Mouse (Mus musculus): ENCODE data around the gene Gm4305. TPM values are rescaled to one million over a fixed set of nuclear protein-coding genes. Genes with fewer than 3 reads are reported as not detected.
"Not testable (repeated sequence)": the region's sequence is repeated elsewhere in the genome, so short reads cannot be mapped to it uniquely, and the experiment has no call there.

The Gm4305 gene
- not detected in 2 replicates for polyA plus RNA-seq (2015; fragmentation: Nextera tagmentation; extraction: Ambion mirVana)

GRCm38 (mm10) chr10:100350793-100351192, at the start of gene Gm4305:
Gene Gm4305 (plus strand): TSS chr10:100351093.
- not testable (repeated sequence) for ATAC-seq (ENCODE audit: low FRiP score, low TSS enrichment); H3K4me1 ChIP-seq (ENCODE audit: insufficient read depth, low read length); H3K27ac ChIP-seq (ENCODE audit: low read length); H3K9me3 ChIP-seq (ENCODE audit: low read length); H3K4me2 ChIP-seq (replicated peaks; ENCODE audit: low read depth, low read length); H3K9ac ChIP-seq (replicated peaks; ENCODE audit: low read length); H3K27me3 ChIP-seq (ENCODE audit: insufficient read depth, low read length); H3K36me3 ChIP-seq (ENCODE audit: insufficient read depth, low read length); H3K4me3 ChIP-seq (ENCODE audit: low read length)
- no CpG with 5 or more reads among the region's 3 CpGs for WGBS

- H3K27ac ChIP-seq (ENCODE audit: low read length); H3K9ac ChIP-seq (replicated peaks; ENCODE audit: low read length); H3K4me2 ChIP-seq (replicated peaks; ENCODE audit: low read depth, low read length); H3K27me3 ChIP-seq (ENCODE audit: insufficient read depth, low read length); ATAC-seq (ENCODE audit: low FRiP score, low TSS enrichment); H3K9me3 ChIP-seq (ENCODE audit: low read length); H3K36me3 ChIP-seq (ENCODE audit: insufficient read depth, low read length); H3K4me3 ChIP-seq (ENCODE audit: low read length); H3K4me1 ChIP-seq (ENCODE audit: insufficient read depth, low read length): not testable (repeated sequence)
- no CpG with 5 or more reads among the region's 2 CpGs for WGBS
Measured at GRCm38 (mm10) chr10:100335376-100335775, 15.5 kb upstream of the Gm4305 start, which contains the start of gene Gm4301. Gene Gm4301 (plus strand): TSS chr10:100335676.

DNA sequence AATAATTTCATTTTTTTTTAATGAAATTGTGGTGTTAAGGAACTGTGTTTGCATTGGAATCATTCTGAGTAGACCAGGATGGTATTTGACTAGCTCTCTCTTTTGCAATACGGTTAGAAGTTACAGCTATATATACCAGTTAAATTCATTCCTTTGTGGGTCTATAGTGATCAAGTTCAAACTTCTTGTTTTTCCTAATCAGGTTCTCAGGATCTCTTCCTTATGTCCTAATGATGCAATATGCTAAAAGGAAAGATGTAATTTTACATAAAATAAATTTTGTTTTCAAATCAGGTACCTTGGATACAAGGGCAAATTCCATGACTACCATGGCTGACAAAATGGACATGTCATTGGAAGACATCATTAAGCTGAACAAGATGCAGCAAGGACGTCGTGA, 10.4 kb upstream of the Gm4305 start, which contains the start of gene Gm4302:
Gene Gm4302, plus strand, starts transcription at position 301 of the 400 bp plus-strand sequence.
- no CpG with 5 or more reads among the region's 3 CpGs for WGBS

DNA sequence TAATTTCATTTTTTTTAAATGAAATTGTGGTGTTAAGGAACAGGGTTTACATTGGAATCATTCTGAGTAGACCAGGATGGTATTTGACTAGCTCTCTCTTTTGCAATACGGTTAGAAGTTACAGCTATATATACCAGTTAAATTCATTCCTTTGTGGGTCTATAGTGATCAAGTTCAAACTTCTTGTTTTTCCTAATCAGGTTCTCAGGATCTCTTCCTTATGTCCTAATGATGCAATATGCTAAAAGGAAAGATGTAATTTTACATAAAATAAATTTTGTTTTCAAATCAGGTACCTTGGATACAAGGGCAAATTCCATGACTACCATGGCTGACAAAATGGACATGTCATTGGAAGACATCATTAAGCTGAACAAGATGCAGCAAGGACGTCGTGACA, 5.2 kb upstream of the Gm4305 start, which contains the start of gene Gm4303:
Gene Gm4303, plus strand, starts transcription at position 301 of the 400 bp plus-strand sequence.
- H3K4me3 ChIP-seq (ENCODE audit: low read length); H3K4me1 ChIP-seq (ENCODE audit: insufficient read depth, low read length); H3K9ac ChIP-seq (replicated peaks; ENCODE audit: low read length); H3K9me3 ChIP-seq (ENCODE audit: low read length); H3K27me3 ChIP-seq (ENCODE audit: insufficient read depth, low read length); H3K4me2 ChIP-seq (replicated peaks; ENCODE audit: low read depth, low read length); H3K27ac ChIP-seq (ENCODE audit: low read length); H3K36me3 ChIP-seq (ENCODE audit: insufficient read depth, low read length); ATAC-seq (ENCODE audit: low FRiP score, low TSS enrichment): not testable (repeated sequence)
- no CpG with 5 or more reads among the region's 3 CpGs for WGBS

More for the DNA sequence above, 10.4 kb upstream of the Gm4305 start, which contains the start of gene Gm4302:
- H3K27ac ChIP-seq (ENCODE audit: low read length); H3K36me3 ChIP-seq (ENCODE audit: insufficient read depth, low read length); H3K4me2 ChIP-seq (replicated peaks; ENCODE audit: low read depth, low read length); H3K27me3 ChIP-seq (ENCODE audit: insufficient read depth, low read length); ATAC-seq (ENCODE audit: low FRiP score, low TSS enrichment); H3K4me3 ChIP-seq (ENCODE audit: low read length); H3K9me3 ChIP-seq (ENCODE audit: low read length); H3K4me1 ChIP-seq (ENCODE audit: insufficient read depth, low read length); H3K9ac ChIP-seq (replicated peaks; ENCODE audit: low read length): not testable (repeated sequence)

- not testable (repeated sequence) for ATAC-seq (ENCODE audit: low FRiP score, low TSS enrichment); H3K27me3 ChIP-seq (ENCODE audit: insufficient read depth, low read length); H3K9me3 ChIP-seq (ENCODE audit: low read length); H3K27ac ChIP-seq (ENCODE audit: low read length); H3K4me1 ChIP-seq (ENCODE audit: insufficient read depth, low read length); H3K36me3 ChIP-seq (ENCODE audit: insufficient read depth, low read length); H3K4me3 ChIP-seq (ENCODE audit: low read length); H3K9ac ChIP-seq (replicated peaks; ENCODE audit: low read length); H3K4me2 ChIP-seq (replicated peaks; ENCODE audit: low read depth, low read length)
- WGBS, result 58% methylated on average over 2 of the region's 2 CpGs
Measured at GRCm38 (mm10) chr10:100356841-100357240, 5.9 kb downstream of the Gm4305 start.

GRCm38 (mm10) chr10:100361038-100361437, 10.1 kb downstream of the Gm4305 start, which contains the start of gene Gm4307:
Gene Gm4307 (plus strand): TSS chr10:100361338.
- H3K4me1 ChIP-seq (ENCODE audit: insufficient read depth, low read length); H3K4me3 ChIP-seq (ENCODE audit: low read length); H3K36me3 ChIP-seq (ENCODE audit: insufficient read depth, low read length); H3K9me3 ChIP-seq (ENCODE audit: low read length); H3K27me3 ChIP-seq (ENCODE audit: insufficient read depth, low read length); H3K4me2 ChIP-seq (replicated peaks; ENCODE audit: low read depth, low read length); H3K9ac ChIP-seq (replicated peaks; ENCODE audit: low read length); ATAC-seq (ENCODE audit: low FRiP score, low TSS enrichment); H3K27ac ChIP-seq (ENCODE audit: low read length): not testable (repeated sequence)
- WGBS, result no CpG with 5 or more reads among the region's 3 CpGs

DNA sequence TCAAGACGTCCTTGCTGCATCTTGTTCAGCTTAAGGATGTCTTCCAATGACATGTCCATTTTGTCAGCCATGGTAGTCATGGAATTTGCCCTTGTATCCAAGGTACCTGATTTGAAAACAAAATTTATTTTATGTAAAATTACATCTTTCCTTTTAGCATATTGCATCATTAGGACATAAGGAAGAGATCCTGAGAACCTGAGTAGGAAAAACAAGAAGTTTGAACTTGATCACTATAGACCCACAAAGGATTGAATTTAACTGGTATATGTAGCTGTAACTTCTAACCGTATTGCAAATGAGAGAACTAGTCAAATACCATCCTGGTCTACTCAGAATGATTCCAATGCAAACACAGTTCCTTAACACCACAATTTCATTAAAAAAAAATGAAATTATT, 31.6 kb downstream of the Gm4305 start, which contains the start of gene Gm4312:
Gene Gm4312, minus strand, starts transcription at position 101 of the 400 bp plus-strand sequence.
- not testable (repeated sequence) for H3K4me2 ChIP-seq (replicated peaks; ENCODE audit: low read depth, low read length); H3K36me3 ChIP-seq (ENCODE audit: insufficient read depth, low read length); H3K9ac ChIP-seq (replicated peaks; ENCODE audit: low read length); H3K27ac ChIP-seq (ENCODE audit: low read length); H3K27me3 ChIP-seq (ENCODE audit: insufficient read depth, low read length); H3K4me1 ChIP-seq (ENCODE audit: insufficient read depth, low read length); H3K4me3 ChIP-seq (ENCODE audit: low read length); H3K9me3 ChIP-seq (ENCODE audit: low read length); ATAC-seq (ENCODE audit: low FRiP score, low TSS enrichment)
- no CpG with 5 or more reads among the region's 2 CpGs for WGBS

Other genes with a start within 250 kb of the Gm4305 start
- not detected in 2 replicates for gene Gm4301, start 15.4 kb upstream of the Gm4305 start, polyA plus RNA-seq (2015; fragmentation: Nextera tagmentation; extraction: Ambion mirVana)
- not detected in 2 replicates for gene Gm4302, start 10.3 kb upstream of the Gm4305 start, polyA plus RNA-seq (2015; fragmentation: Nextera tagmentation; extraction: Ambion mirVana)
- gene Gm4303, start 5.1 kb upstream of the Gm4305 start, polyA plus RNA-seq (2015; fragmentation: Nextera tagmentation; extraction: Ambion mirVana), result not detected in 2 replicates
- not detected in 2 replicates for gene Gm4307, start 10.2 kb downstream of the Gm4305 start, polyA plus RNA-seq (2015; fragmentation: Nextera tagmentation; extraction: Ambion mirVana)
- not detected in 2 replicates for gene Gm4312, start 31.5 kb downstream of the Gm4305 start, polyA plus RNA-seq (2015; fragmentation: Nextera tagmentation; extraction: Ambion mirVana)
- 23.8 and 25.8 TPM in 2 replicates for gene Tmtc3, start 136.3 kb downstream of the Gm4305 start, polyA plus RNA-seq (2015; fragmentation: Nextera tagmentation; extraction: Ambion mirVana)
- 4.4 and 6.1 TPM in 2 replicates for gene Cep290, start 136.5 kb downstream of the Gm4305 start, polyA plus RNA-seq (2015; fragmentation: Nextera tagmentation; extraction: Ambion mirVana)
- gene 4930430F08Rik, start 239.3 kb downstream of the Gm4305 start, polyA plus RNA-seq (2015; fragmentation: Nextera tagmentation; extraction: Ambion mirVana), result 8.9 and 10.5 TPM in 2 replicates
- not detected in 2 replicates for gene 1700017N19Rik, start 239.4 kb downstream of the Gm4305 start, polyA plus RNA-seq (2015; fragmentation: Nextera tagmentation; extraction: Ambion mirVana)

All from kidney, embryonic 16.5 days (tissue).